Mouse (Mus musculus) frontal cortex, adult 2 months (tissue): ENCODE measurements around the gene Zfp329. TPM values are rescaled to one million over a fixed set of nuclear protein-coding genes. Genes with fewer than 3 reads are reported as not detected.
"Not testable (repeated sequence)": the region's sequence is repeated elsewhere in the genome, so short reads cannot be mapped to it uniquely, and the experiment has no call there.

ENCODE experiments used
- DNase-seq, 2 experiments: peaks; one replicate each; pipeline ENCODE4 v3.0.0; 2022; ENCODE audit warnings: low spot score in 1 of 2; ENCODE audit errors: extremely low spot score in 1 of 2
- polyA plus RNA-seq: library from polyadenylated mRNA; depleted of rRNA; stranded (reverse); fragments of >200 nt; gene quantifications from 2 replicates; pipeline ENCODE4 v1.2.3, GENCODE M21; 2012; rRNA removed

The Zfp329 gene
- 19.2 and 24.5 TPM in 2 replicates for polyA plus RNA-seq

DNA sequence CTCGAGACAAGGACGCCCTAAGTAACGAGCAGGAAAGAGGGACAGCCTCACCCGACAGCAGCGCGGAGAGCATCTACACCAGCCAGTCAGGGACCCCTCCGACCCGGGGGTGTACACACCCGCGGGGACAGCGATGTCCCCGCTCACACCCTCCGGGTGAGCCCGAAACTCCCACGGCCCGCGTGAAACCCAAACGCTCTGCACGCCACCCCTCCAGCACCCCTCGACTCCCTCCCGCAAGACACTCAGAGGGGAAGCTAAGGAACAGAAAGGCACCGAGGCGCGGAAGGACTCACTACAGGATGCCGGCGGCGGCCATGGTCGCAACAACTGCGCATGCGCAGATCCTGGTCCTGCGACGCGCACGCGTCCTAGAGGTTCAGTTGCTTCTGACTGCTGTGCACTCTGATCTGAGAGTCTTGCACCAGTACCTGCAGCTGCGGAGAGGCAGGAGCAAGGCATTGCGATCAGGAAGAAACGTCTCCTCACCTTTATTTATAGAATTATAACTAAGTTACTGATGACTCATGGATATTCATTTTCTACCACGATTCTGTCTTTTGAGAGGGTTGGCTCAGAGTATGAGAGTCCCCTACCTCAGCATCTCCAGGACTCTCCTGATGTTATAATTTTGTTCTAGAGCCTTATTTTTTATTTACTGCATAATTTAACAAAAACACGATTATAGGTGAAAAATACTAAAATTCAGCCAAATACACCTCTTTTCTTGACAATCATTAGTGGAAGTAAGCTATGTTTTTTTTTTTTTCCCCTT, at the start of gene Zfp329:
Zfp329 (minus strand) TSS at position 338 of the 775 bp plus-strand sequence.
- DNase-seq, result peak; percentile 87 to 96

DNA sequence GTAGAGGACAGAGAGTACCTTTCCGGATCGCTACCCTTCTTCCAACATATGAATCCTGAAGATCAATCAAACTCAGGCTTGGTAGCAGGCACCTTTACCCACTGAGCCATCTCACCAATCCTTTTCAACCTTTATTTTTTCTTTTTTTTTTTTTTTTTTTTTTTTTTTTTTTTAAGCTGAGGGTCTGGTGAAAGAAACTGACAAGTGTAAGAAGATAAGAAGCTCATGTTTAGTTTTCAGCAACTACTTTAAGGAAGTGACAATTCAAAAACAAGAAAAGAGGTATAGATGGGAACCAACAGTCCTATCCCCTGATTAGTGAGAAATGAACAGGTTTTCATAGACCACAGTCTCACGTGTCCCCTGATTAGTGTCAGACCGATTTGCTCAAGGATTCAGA, 17.1 kb upstream of the Zfp329 start:
- no peak for DNase-seq

GRCm38 (mm10) chr7:12835193-12835671, 16.6 kb upstream of the Zfp329 start:
- DNase-seq, result peak in 1 of 2 experiments; percentile 2

DNA sequence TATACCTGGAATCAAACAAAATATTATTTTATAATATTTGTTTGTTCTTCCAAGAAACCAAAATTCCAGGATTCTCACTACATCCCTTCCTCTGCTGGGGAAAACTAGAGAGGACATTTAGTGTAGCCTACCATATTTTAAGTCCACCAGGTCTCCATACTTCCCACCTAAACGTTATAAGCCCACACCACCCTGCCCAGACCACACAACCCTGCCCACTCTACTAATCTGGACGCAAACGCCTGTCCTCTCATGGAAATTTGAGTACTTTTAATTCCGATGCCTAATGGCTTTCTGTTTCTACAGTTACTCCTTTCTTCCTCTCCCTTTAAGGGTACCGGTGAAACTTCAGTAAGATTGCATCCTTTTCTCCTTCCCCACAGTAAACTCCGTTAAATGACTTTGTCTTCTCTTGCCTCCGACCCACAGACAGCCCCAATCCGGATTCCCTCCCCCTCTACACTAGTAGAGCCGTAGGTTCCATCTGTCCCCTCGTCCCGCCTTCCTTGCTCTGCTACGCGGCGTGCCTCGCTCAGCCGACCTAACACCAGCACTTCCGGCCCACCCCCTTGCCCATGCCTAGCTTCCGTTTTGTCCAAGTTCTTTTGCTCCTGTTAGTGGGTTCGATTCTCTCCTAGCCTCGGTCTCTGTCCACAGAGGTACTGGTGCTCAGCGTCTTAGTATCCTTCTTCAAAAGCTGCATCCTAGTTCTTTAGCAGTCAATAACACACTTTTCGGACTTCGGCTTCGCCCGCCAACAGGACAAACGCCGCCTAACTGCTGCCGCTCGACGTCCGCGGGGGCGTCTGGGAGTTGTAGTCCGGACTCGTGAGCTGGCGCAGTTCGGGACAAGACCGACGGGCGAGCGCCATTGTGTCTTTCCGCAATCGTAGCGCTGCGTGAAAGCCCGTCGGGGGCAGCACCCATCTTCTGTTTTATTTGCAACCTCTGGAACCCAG, 15.8 kb upstream of the Zfp329 start, which contains the start of gene Zfp110:
Zfp110 (plus strand) TSS at position 600 of the 959 bp plus-strand sequence.
- peak; percentile 52 to 79 for DNase-seq

DNA sequence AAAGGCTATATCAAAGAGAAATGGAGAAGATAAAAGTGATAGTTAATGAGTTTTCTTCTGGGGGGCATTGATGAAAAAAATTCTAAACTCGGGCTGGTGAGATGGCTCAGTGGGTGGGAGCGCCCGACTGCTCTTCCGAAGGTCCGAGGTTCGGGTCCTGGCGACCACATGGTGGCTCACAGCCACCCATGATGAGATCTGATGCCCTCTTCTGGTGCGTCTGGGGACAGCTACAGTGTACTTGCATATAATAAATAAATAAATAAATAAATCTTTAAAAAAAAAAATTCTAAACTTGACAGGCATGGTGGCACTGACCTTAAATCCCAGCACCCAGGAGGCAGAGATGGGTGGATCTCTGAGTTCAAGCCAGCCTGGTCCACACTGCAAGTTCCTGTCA, 3.1 kb downstream of the Zfp329 start:
- no peak for DNase-seq

DNA sequence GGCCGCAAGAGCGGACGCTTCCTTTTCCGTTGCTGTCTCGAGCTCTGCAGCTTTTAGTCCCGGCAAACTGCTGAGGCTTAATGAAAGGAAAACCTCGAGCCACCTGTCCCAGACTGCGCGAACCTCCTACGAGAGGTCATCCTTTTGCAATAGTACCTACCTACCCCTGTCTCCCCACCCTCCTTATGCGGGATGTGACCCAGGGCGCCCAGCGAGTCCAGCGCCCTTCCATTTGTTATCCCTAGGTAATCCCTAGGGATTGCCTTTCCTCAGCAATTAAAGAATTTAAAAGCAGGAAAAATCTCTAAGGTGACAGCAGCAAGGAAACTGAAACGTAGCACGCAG, 15.0 kb downstream of the Zfp329 start:
- no peak for DNase-seq

GRCm38 (mm10) chr7:12802866-12803726, 15.6 kb downstream of the Zfp329 start, which contains the start of gene Zscan18:
Gene Zscan18, minus strand, starts transcription at chr7:12803635.
- peak; percentile 86 to 88 for DNase-seq

GRCm38 (mm10) chr7:12799554-12799953, 19.1 kb downstream of the Zfp329 start:
- DNase-seq, result no peak

DNA sequence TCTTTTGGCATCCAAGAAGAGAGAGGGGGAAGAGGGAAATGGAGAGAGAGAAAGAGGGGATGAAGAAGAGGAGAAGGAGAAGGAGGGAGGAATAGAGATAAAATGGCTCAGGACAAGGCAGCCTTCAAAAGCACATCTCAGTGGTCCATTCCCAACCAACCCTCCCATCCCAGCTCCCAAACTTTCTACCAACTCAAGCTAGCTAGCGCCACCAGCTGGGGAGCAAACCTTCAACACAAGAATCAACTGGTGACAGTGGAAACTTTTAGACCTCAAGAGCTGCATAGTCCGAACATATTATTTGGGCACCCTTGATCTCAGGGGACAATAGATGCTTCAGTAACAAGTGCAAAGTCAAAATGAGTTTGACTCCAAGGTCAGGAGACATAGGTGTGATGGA, 20.7 kb downstream of the Zfp329 start:
- DNase-seq, result no peak

GRCm38 (mm10) chr7:12792624-12793023, 26.0 kb downstream of the Zfp329 start:
- DNase-seq, result not testable (repeated sequence)

- DNase-seq, result no peak
Observed at GRCm38 (mm10) chr7:12788025-12788424, 30.6 kb downstream of the Zfp329 start.

DNA sequence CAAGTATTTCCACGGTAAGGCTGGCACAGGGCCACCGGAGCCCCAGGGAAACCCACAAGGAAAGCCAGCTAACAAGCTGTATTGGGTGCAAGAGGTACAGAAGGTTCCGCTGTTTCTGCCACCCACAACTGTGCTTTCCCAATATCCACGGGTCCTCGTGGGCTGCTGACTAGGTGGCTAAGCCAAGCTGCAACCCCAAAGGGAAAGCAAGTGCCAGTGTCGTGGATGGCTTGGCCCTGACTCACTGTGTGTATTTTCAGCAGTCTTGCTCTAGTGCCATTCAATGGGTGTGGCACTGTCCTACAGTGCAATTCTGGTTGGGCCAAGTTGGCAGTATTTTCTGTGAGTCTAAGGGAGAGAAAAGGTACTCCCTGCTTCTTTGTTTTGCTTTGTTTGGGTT, 31.3 kb downstream of the Zfp329 start:
- no peak for DNase-seq

- DNase-seq, result peak; percentile 73 to 90
Observed at GRCm38 (mm10) chr7:12780151-12780830, 38.4 kb downstream of the Zfp329 start.

DNA sequence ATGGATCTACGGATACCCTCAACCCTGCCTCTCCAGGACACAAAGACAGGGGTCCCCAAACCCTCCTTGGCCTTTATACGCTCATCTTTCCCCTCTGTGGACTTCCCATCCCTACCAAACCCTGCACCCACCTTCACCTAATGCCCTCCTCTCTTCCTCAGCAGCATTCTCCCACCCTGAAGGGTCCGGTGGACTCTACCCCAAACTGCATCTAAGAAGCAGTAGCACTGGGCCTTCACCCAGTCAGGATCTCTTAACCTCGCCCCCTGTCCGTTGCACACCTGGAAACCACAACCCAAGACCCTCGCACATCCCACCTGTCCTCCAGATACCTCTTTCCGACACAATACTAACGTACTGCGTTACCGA, 38.9 kb downstream of the Zfp329 start:
- DNase-seq, result no peak

GRCm38 (mm10) chr7:12779141-12779540, 39.5 kb downstream of the Zfp329 start:
- peak in 1 of 2 experiments; percentile 39 for DNase-seq

DNA sequence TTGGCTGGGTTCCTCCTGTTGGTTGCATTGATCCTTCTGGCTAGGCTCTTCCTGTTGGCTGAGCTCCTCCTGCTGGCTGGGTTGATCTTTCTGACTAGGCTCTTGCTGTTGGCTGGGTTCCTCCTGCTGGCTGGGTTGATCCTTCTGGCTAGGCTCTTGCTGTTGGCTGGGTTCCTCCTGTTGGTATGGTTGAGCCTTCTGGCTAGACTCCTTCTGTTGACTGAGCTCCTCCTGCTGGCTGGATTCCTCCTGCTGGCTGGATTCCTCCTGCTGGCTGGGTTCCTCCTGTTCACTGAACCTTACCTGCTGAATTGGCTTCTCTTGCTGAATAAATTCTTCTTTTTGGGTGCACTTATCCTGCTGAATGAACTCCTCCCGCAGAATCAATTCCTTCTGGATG, 44.1 kb downstream of the Zfp329 start:
- peak; percentile 42 to 70 for DNase-seq

DNA sequence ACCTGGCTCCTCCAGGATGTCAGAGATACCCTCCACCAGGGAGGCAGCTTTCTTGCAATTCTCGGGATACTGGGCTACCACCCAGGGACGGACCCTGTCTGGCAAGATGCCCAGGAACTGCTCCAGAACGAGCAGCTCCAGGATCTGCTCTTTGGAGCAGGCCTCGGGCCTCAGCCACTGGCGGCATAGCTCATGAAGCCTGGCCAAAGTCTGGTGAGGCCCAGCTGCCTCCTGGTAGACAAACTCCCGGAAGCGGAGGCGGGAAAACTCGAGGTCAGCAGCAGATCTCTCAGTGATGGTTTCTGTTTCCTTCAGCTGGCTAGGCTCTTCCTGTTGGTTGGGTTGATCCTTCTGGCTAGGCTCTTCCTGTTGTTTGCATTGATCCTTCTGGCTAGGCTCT, 44.5 kb downstream of the Zfp329 start:
- no peak for DNase-seq
